Mouse (Mus musculus) cerebellum, adult 9-11 months (tissue): ENCODE measurements around the gene Exosc3.
"Not testable (repeated sequence)": the region's sequence is repeated elsewhere in the genome, so short reads cannot be mapped to it uniquely, and the experiment has no call there.

Experiments
- DNase-seq: peaks from one replicate; pipeline ENCODE4 v3.0.0; 2022

Exosc3 gene

DNA sequence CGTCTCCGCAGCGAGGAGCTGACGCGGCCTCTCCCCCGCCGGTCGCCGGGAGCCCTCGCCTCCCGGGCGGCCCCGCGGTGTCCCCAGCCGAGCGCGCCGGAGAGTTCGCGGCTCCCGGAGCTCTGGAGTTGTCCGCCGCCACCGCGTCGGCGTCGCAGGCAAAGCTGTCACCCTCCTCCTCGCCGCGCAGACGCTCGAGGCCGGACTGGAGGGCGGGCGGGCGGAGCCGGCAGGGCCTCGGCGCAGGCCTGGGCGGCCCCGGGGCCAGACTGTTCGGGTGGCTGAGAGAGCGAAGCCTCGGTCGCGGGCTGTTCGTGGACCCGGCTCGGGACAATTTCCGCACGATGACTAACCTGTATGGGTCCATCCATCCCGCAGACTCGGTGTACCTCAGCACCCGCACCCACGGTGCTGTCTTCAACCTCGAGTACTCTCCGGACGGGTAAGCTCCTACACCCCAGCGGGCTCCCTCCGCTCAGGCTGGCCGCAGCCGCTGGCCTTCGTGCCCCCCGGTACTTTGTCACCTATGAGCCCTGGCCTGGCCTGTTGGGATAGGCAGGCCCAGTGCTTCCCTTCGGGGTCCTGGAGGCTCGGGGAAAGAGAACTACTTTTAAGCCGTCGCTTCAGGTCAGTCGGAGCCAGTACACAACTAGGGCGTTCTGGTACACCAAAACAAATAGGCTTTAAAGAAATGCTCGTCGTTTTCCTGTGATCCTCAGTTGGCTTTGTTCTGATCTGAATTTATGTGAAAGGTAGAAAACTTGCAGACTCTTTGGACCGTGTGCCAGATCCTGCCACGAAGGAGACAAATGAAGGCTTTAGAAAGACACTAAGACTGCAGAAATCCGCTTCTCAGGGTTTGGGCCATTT lies at the start of gene Exosc3:
Gene Exosc3, minus strand, starts transcription at position 447 of the 870 bp plus-strand sequence.
- DNase-seq: peak; percentile 40

DNA sequence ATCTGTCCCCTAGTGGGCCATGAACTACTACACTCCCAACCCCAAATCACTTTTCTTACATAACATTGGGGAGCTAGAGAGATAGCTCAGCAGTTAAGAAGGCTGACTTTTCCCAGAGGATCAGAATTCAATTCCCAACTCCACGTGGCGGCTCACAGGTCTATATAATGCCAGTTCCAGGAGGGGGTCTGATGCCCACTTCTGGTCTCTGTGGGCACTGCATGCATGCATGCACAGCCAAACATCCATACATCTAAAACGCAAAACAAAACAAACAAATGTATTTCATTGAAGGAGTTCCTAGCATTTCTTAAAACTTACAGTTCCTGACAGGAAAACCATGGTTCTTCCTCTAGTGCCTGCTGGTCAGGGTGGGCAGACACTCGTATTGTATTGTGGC lies 49.6 kb upstream of the Exosc3 start:
- DNase-seq: no peak

DNA sequence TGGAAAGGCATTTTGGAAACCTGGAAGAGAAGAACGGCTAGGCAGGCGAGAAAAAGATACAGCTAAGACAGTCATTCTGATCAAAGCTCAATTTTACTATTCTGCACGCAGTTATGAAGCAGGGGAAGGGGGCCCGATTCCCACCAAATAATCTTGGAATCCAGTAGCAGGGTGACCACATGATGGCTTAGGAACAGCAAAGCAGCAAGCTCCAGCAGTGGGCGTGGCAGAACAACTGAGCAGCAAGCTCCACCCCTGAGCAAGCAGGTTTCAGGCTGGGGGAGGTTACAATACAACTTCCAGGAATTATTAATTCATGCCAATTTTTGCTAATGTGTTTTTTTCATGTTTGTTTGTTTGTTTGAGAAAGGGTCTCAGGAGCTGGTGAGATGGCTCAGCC lies 44.8 kb upstream of the Exosc3 start:
- DNase-seq: not testable (repeated sequence)

DNA sequence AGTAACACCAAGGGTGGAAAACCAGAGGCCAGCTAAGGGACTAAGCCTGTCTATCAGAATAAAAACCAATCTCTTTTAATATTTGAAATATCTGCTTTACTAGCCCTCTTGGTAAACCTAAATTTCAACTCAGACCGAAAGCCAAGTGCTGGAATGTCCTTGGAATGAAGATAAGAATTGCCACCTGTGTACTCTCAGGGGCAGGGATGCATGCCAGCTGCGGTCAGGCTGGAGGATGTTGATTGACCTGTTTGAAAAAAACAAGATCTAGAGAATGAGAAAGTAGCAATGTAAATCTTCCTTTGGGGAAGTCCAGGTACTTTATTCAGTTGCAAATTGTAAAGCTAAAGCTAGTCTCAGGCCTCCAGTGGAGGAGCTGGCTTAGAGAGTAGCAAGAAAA lies 39.6 kb upstream of the Exosc3 start:
- DNase-seq: not testable (repeated sequence)

DNA sequence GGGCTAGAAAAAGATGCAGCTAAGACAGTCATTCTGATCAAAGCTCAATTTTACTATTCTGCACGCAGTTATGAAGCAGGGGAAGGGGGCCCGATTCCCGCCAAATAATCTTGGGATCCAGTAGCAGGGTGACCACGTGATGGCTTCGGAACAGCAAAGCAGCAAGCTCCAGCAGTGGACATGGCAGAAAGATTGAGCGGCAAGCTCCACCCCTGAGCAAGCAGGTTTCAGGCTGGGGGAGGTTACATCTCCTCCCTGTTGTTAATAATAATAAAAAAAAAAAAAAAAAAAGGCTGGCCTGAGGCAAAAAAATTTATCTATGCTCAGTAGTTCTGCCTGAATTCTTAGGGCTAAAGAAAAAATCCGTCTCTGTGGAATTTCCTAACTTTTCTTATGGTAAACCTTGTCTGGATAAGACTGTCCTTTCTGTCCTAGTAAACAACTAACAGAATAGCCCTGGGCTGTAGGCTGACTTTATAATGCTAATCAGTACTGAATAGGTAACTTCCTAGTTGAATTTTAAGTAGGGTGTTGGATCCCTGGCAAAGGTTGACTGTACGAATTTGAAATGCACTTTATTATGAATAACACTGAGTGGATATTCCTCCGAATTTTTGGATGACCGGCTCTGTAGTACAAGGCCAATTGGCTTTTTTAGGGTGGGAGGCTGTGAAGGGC lies 38.5 kb upstream of the Exosc3 start:
- DNase-seq: not testable (repeated sequence)

DNA sequence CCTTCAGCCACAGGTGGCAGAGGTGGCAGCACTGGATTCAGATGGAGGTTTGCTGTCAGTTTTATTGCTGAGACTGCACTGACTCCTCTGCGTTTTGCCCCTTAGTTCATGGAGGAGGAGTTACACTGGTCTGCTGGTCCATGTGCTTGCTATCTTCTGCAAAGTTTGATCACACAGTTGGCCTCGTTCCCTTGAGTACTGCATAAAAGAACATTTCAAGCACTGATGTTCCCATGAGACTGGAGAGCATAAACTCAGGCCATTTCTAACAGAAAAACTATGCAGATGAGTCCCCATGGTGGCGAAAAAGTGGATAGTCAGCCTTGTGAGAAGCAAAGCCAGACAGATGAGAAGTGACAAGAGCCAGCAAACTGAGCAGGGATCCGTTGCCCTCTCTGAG lies 34.0 kb upstream of the Exosc3 start:
- DNase-seq: no peak

DNA sequence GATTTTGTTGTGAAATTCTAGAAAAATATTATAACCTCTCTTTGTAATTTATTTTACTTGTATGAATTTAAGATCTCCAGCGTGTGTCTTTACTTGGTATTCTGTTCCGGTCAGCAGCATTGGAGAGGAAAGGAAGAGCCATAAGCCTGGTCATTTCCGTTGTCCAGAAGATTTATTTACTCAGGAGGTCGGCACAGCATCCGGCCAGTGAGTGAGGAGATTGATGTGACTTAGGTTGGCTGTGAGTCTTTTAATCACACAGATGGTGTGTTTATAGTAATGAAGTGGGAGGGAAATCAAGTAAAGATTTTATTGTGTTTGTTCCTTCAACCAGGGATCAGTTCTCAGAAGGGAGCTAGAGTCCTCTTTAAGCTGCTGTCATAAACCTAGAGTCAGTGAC lies 32.3 kb upstream of the Exosc3 start:
- DNase-seq: no peak

DNA sequence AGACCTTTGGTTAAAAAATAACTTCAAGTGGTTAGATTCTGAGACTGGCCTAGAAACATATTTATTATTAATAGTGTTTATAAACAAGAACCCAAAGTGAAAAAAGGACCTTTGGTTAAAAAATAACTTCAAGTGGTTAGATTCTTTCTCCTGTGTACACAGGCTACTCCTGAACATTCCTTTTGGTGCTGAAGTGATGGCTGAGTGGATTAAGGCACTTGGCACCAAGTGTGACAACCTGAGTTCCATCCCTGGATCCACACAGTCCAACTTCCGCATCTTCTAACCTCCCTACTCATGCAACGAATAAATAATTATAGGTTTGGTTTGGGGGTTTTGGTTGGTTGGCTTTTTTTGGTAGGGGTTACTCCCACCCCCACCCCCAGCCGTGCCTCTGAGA lies 28.7 kb upstream of the Exosc3 start:
- no peak for DNase-seq

DNA sequence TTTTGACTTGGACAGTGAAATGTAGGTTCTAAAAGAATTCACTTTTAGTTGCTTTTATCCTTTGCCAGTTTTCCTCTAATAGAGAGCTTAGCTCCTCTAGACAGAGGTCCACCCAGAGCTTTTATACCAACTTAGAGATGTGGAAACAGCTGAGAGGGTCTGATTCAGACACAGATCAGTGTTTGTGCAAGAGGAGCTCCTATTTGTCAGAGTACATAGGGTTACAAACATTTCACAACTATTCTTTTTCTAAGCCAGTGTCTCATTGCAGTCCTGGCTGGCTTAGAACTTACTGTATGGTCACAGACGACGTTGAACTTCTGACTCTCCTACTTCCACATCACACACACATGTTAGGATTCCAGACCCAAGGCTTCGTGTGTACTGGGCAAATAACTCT lies 14.1 kb upstream of the Exosc3 start:
- no peak for DNase-seq

DNA sequence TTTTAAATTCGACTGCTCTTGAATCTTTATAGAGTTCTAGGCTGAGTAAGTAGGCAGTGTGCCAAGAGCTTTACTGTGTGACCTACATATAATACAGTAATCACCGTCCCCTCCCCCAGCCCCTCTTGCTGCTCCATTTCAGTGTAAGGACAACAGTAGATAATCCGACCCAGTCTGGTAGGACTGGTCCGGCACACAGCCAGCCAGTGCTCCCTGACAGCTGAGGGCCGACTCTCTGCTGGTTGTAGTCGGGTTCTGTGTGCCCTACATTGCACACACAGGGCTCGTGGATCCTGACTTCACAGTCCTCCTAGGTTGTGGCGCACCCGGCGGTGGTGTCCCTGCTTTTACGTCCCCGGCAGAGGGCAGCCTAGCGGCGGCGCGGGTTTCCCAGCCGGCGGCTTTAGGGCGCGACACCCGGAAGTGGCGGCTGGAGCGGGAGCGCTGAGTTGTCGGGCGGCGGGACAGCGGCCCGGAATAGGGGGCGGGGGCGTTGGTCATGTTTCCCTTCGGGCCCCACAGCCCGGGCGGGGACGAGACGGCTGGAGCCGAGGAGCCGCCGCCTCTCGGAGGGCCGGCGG lies 773 bp downstream of the Exosc3 start, which contains the start of gene Dcaf10:
Gene Dcaf10, plus strand, starts transcription at position 433 of the 581 bp plus-strand sequence.
- DNase-seq: peak; percentile 91

DNA sequence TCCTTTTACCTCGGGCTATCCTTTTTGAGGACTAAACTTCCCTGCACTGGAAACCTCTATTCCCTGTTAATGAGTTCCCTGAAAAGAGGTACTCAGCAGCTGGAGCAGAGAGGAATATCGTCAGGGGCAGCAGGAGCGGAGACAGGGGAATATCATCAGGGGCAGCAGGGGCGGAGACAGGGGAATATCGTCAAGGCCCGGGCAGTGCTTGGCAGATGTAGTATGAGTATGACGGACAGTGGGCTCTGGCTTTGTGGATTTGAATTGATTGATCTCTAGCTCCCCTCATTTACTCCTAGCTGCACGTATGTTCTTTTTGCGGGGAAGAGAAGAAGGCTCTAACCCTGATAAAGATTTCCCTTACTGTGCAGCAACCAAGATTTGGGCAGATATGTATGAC lies 1.3 kb downstream of the Exosc3 start:
- no peak for DNase-seq

DNA sequence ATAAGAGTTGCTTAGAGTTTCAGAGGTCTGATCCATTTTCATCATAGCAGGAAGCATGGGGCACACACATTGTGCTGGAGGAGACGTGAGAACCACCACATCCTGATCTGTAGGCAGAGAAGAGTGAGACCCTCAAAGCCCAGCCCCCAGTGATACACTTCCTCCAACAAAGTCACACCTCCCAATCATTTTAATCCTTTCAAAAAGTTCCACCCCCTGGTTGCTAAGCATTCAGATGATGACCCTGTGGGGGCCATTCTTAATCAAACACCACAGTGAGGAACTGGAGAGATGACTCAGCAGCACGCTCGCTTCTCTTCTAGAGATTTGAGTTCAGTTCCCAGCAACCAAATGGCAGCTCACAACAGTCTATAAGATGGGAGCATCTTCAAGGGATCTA lies 10.1 kb downstream of the Exosc3 start:
- no peak for DNase-seq

DNA sequence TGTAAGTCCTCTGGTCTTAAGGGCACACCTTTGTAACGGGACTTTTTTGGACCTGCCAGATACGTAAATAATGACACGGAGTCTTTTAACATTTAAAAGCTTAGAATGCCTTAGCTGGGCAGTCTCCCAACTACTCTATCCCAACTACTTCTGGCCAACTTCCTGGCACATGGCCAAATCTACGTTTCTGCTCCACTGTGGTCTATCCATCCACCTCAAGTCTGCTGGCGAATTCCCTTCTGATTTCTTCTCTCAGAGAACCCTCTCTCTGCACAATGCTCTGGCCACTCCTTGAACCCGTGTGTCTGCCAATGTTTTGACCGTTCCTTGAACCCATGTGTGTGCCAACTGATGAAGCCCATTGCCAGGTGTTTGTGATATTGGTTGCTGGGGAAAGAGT lies 11.4 kb downstream of the Exosc3 start:
- DNase-seq: no peak

DNA sequence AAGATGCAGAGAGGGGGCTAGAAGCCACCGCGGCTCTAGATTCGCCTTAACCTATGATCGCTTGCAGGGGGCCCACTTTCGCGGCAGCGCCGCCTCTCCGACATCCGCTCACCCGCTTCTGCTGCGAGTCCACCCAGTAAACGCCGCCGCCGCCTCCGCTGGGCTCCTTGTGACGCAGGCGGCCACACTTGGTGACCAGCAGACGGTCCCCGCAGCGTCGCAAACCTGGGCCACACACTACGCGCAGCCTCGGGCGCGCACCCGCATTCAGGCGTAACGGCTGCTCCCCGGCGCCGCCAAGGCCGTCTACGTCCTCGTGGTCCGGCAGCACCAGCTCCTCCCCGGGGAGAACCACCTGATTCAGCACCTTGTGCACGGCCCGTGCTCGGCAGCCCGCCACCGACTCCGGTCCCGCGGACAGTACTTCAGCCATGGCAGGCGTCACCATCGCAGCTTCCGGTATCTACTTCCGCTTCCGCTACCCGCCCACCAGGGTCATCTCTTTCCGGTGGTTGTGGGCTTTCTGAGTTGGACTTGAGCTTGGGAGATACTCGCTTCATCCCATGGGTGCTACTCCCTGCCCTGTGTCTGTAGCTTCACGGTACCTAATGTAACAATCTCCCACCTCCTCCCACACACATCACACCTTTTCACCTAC lies 22.2 kb downstream of the Exosc3 start:
- DNase-seq: peak; percentile 90

DNA sequence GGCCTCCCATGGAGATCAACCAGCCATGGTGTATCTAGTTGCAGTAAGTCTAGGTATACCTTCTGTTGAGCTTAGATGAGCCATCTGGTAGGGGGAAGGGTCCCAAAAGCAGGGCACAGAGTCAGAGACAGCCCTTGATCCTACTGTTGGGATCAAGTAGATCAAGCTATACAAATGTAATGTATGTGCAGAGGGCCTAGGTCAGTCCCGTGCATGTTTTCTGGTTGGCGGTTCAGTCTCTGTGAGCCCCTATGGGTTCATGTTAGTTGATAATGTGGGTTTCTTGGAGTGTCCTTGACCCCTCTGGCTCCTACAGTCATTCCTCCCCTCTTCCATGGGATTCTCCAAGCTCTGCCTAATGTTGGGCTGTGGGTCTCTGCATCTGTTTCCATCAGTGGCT lies 31.5 kb downstream of the Exosc3 start:
- DNase-seq: no peak

DNA sequence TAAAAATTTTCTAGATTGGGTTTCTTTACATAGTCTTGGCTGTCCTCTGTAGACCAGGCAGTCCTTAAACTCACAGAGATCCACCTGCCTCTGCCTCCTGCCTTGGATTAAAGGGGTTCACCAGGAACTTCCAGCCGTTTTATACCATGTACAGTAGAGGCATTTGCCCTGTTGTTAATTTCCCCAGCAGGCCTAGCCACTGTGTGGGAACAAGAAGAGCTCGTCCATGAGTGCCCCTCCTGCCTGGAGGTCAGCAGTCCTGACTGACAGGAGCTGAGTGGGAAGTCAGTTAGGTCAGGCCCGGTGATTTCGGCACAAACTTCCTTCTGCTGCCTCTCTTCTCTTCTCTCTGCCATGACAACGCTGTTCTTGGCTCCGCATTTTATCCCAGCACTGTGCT lies 33.9 kb downstream of the Exosc3 start:
- DNase-seq: no peak

DNA sequence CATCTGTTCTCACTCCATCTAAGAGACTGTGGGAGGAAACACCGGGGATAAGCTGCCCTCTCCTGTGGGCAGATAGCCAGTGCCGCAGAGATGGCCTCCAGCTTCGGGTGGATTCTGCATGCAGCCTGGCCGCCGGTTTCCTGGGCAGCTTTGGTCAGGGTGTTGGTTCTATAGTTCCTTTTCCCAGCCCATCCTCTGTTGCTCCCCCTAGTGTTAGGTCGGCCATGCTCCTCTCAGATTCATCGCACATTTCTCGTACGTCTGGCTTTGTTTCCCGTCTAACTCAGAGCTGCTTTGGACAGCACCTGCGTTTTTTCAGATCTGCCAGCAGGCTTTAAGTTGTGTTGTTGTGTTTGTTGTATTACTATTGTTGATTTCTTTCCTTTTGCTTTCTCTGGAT lies 34.5 kb downstream of the Exosc3 start:
- DNase-seq: no peak

DNA sequence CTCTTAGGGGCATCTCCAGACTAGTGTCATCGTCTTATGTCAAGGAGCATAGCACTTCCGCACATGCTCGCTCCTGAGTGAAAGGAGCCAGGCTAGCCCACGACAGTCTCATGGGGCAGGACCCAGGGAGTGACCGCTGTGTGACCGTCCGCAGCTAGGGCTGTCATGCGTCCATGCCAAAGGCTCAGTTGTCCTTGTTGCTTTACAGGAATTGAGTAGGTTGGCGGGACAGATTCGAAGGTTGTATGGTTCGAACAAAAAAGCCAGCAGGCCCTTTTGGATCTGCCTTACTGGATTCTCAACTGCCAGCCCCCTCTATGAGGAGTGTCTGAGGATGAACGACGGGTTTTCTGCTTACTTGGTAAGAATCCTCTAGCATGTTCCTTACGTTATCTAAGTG lies 37.0 kb downstream of the Exosc3 start:
- no peak for DNase-seq

DNA sequence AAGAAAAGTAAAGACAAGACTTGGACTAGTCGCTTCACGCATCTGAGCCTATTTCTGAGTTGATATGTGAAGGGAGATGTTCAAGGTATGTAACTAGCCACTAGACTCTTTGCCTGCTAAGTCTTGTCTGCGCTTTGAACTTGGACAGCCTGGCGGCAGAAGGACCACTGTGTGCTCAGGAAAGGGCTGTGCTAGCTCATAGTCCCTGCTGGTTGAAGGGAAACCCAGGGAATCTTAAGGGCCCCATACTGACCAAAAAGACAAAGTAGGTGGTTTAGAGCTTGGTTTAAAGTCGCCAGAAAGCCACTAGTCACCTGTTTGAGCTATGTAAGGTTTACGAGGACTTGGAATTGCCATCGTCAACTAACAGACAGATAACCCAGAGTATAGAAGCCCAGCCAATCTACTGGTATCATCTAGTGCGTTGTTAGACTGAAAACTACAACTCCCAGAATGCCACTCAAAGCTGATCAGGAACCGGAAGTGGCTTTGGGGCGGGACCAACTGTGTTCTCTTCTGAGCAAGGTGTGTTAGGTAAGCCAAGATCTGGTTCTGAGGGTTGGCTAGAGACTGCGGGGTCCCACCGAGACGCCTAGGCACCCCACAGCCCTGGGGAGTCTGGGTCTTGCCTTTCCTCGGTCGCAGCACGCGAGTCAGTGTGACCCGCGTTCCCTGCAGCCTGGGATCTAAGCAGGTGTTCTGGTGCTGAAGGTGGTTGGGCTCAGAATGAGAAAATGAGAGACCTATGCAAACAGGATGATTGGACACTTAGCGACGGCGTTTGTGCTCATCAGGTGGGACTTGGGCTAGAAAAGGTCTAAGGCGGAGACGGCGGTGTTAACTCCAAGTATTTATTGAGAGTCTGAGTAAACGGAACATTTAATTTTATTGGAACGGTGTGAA lies 45.6 kb downstream of the Exosc3 start, which contains the start of gene Trmt10b:
Gene Trmt10b, plus strand, starts transcription at position 466 of the 903 bp plus-strand sequence.
- peak; percentile 83 for DNase-seq

DNA sequence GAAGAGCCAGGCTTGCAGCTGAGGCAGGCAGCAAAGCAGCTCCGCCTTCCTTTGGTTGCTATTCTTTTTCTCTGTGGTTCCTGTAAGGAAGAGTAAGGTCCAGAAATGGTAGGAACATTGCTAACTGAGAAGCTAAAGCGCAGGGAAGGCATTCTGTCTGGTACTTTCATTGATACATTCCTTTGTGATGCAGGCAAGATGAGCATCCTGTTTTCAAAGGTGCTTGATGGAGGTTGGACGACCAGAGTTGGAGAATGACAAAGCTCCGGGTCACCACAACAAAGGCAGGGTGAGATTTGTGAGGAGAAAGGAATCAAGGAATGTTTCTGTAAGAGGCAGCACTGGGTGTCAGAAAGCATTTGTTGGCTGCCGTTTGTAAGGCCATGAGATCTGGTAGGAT lies 54.6 kb downstream of the Exosc3 start:
- no peak for DNase-seq

DNA sequence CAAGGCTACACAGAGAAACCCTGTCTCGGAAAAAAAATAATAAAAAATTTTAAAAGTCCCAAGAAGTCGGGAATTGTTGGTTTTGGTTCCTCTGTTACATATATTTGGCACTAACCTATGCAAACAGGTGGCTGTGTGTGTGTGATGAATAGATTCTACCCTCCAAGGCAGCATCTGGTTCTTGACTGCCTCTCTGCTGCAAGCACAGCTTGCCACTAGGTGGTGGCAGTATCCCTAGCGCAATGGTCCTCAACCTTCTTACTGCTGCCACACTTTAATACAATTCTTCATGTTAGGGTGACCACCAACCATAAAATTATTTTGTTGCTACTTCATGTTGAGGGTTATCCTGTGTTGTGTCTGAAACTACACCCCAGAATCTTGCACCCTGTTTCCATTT lies 56.2 kb downstream of the Exosc3 start:
- no peak for DNase-seq

DNA sequence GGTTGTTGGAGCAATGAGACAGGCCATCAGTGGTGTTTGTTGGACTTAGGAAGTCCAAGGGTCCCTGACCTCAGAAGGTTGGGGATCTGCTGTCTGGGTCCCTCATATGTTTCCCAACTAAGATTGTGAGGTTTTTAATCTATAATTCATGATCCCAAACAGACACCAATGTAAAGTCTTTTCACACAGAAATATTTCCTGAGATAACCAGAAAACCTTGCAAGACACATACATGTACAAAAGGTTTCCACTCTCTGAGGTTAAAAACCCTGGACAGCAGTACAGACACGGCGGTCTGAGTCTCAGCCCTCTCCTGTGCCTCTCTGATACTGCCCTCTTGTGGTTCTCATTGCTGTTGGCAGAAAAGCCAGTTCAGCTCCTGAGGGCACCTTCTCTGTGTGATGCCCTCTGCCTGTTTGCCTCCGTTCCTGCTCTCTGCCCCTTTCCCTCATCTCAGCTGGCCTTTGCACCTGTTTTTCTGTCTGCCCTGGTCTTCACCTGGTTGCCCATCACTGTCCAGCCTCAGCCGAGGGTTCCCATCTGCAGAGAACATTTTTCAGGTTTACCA lies 62.5 kb downstream of the Exosc3 start:
- peak; percentile 40 for DNase-seq
